Mouse (Mus musculus) c-Kit-positive CD71-negative TER-119-negative erythroid progenitor cells, embryonic 14.5 days (primary cell): ENCODE results near the gene Rftn1.

Experiments
- DNase-seq: peaks from one replicate; pipeline ENCODE4 v3.0.0-alpha.2; 2013; ENCODE audit warnings: low read depth

The Rftn1 gene

GRCm38 (mm10) chr17:49981591-49981990, 208.9 kb downstream of the Rftn1 start:
- DNase-seq, result no peak

GRCm38 (mm10) chr17:49979761-49980285, 210.7 kb downstream of the Rftn1 start:
- no peak for DNase-seq

GRCm38 (mm10) chr17:49977424-49977790, 213.1 kb downstream of the Rftn1 start:
- DNase-seq, result no peak

- no peak for DNase-seq
These were observed 213.6 kb downstream of the Rftn1 start for GRCm38 (mm10) chr17:49976678-49977423.

GRCm38 (mm10) chr17:49975481-49975880, 215.0 kb downstream of the Rftn1 start:
- no peak for DNase-seq

- DNase-seq, result no peak
These were observed 215.5 kb downstream of the Rftn1 start for GRCm38 (mm10) chr17:49974996-49975395.

- DNase-seq, result no peak
These were observed 218.3 kb downstream of the Rftn1 start for GRCm38 (mm10) chr17:49972164-49972563.

- no peak for DNase-seq
These were observed 219.4 kb downstream of the Rftn1 start for GRCm38 (mm10) chr17:49971057-49971456.

GRCm38 (mm10) chr17:49968467-49969207, 221.8 kb downstream of the Rftn1 start:
- peak; percentile 38 for DNase-seq

GRCm38 (mm10) chr17:49965846-49966762, 224.4 kb downstream of the Rftn1 start:
- DNase-seq, result no peak

- no peak for DNase-seq
These were observed 225.4 kb downstream of the Rftn1 start for GRCm38 (mm10) chr17:49965035-49965434.

GRCm38 (mm10) chr17:49964471-49964870, 226.0 kb downstream of the Rftn1 start:
- DNase-seq, result no peak

GRCm38 (mm10) chr17:49959021-49959420, 231.5 kb downstream of the Rftn1 start:
- DNase-seq, result no peak

- DNase-seq, result no peak
These were observed 238.4 kb downstream of the Rftn1 start for GRCm38 (mm10) chr17:49951856-49952607.

GRCm38 (mm10) chr17:49951491-49951855, 239.0 kb downstream of the Rftn1 start:
- DNase-seq, result peak; percentile 78

- peak; percentile 23 for DNase-seq
These were observed 247.8 kb downstream of the Rftn1 start for GRCm38 (mm10) chr17:49942674-49943073.
